Mouse (Mus musculus) thymus, postnatal 25 days (tissue): Measurements from ENCODE around the gene Pcdh8.

Source experiments
- DNase-seq: peaks from one replicate; pipeline ENCODE4 v3.0.0; 2022

Gene Pcdh8

GRCm38 (mm10) chr14:79740515-79740914 is 30.6 kb downstream of the Pcdh8 start:
- DNase-seq = no peak

DNA sequence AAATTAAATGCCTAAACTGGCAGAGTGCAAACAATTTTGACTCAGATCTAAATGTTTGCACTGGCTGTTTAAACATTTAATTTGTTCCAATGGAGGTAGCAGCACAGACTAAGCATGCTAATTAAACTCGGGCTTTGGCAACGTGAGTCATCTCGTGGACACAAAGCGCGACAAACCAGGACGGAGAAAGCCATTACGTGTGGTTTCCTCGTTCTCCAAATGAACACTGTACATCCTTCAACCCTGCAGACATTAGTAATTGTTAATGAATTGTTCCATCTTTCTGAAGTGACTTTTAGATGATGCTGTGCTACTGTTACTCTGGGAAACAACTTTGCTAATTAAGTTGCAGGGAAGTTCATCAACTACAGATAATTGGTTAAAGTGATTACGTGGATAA is 32.7 kb downstream of the Pcdh8 start:
- no peak for DNase-seq

GRCm38 (mm10) chr14:79737642-79738379 is 33.3 kb downstream of the Pcdh8 start:
- peak; percentile 3 for DNase-seq

- no peak for DNase-seq
Measured at GRCm38 (mm10) chr14:79736781-79737180, 34.3 kb downstream of the Pcdh8 start.

GRCm38 (mm10) chr14:79733501-79733900 is 37.6 kb downstream of the Pcdh8 start:
- no peak for DNase-seq

DNA sequence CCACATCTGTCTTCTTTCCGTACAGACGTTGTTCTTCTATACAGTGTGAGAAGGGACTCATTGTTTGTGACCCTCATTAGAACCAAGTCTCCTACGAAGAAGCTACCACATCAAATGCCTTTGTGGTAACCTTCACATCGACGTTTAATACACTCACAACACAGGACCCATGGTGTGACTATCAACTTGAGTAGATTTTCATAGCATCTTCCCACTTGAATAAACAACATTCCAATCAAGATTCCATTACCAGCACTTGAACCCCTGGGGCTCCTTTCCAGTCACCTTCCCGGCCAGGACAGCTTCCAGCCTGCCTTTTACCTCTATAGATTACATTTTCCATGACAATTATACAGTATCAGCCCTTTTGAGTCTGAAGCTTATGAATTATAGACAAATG is 42.3 kb downstream of the Pcdh8 start:
- no peak for DNase-seq

GRCm38 (mm10) chr14:79724002-79724681 is 47.0 kb downstream of the Pcdh8 start:
- no peak for DNase-seq

- DNase-seq = no peak
Measured at GRCm38 (mm10) chr14:79722228-79722627, 48.9 kb downstream of the Pcdh8 start.
